Mouse (Mus musculus) liver, adult (tissue): ENCODE measurements around the gene Gm49388.

Experiments used
- GATA4 ChIP-seq: IDR thresholded peaks from 2 replicates; pipeline ENCODE4 v1.6.1; 2014; ENCODE audit warnings: mild to moderate bottlenecking, low read length; ENCODE audit not compliant: insufficient replicate concordance

Gene Gm49388

DNA sequence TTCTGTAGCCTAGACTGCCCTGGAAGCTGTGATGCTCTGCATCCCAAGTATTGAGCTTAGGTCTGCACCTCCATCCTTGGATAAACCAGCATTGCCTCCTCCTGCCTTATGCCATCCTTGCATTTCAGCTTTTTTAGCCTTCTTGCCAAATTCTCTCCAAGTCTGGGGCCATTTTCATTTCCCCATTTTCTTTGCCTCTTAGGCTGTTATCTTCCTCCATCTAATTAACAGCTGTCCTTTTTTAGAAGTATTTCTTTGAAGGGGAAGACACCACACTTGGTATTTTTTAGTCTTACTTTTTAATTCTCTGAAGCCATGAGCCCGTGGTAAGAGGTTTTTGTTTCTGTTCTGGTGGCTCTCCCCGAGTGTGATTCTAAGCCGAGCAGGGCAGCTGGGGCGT lies 21.8 kb upstream of the Gm49388 start:
- TF ChIP-seq GATA4: no peak

DNA sequence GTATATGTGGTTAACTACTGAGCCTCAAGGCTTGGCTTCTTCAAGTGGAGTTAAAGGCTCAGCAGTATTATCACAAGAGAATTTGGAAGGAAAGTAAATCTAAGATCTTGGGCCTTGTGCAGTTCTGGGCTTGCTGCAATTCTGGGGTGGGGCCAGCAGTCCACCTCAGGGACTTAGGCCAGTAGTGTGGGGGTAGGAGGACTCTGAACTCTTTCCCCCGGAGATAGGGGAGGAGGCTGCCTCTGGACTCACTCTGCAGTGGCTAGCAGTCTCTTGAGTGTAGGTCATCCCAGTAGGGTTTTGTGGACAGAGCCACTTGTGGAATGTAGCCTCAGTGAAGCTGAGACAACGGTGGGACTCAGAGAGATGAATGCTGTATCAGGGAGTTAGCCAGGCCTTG lies 19.7 kb upstream of the Gm49388 start:
- TF ChIP-seq GATA4: no peak

DNA sequence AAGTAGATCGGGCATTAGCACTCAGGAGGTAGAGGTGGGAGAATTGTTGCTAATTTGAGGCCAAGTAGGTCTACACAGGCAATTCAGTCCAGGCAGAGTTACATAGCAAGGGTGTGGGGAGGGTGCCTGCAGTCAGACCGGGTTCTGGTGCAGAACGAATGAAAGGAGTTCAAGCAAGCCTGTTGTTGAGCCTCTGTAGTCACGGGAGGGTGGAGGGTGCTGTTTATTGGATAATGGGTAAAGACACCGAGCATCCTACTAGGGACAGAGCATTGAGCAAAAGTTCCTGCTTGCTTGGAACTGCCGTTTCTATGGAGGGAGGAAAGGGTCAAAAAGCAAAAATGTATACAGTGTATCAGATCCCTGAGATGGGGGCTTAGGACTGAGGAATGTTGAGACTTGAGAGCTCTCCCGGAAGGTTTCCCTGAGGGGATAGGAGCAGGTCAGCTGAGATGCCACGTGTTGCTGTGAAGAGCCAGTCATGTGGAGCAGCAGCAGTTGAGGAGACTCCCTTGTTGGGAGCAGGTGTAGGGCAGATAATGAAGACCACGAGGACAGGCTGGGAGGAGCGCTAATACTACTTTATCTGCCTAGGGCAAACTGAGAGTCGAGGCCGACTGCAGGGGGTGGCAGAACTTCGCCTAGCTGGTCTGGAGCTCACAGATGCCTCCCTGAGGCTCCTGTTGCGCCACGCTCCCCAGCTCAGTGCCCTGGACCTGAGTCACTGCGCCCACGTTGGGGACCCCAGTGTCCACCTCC lies 18.4 kb upstream of the Gm49388 start:
- no peak for TF ChIP-seq GATA4

DNA sequence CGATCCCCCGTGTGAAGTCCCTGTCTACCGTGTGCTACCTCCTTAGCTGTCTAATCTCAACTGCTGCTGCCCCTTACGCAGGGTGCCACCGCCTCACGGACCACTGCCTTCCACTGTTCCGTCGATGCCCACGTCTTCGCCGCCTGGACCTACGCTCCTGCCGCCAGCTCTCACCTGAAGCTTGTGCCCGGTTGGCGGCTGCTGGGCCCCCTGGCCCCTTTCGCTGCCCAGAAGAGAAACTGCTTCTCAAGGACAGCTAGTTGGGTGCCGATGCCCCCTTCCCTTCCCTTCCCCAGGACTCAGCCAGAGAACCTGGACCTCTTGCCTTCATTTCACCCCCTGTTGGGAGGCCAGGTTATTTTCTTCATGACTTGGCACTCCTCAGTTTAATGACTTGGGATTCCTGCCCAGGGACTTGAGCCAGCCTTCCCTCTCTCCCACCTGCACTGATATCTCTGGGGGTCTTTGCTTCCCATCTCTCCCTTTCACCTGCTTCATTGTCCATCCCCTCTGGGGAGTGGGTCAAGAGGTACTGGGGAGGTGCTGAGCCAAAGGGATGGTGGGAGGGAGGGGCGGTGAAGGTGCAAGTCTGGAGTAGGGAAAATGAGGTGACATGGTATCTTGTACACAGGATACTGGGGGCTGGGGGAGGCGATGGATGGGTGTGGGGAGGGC lies 17.6 kb upstream of the Gm49388 start:
- no peak for TF ChIP-seq GATA4

DNA sequence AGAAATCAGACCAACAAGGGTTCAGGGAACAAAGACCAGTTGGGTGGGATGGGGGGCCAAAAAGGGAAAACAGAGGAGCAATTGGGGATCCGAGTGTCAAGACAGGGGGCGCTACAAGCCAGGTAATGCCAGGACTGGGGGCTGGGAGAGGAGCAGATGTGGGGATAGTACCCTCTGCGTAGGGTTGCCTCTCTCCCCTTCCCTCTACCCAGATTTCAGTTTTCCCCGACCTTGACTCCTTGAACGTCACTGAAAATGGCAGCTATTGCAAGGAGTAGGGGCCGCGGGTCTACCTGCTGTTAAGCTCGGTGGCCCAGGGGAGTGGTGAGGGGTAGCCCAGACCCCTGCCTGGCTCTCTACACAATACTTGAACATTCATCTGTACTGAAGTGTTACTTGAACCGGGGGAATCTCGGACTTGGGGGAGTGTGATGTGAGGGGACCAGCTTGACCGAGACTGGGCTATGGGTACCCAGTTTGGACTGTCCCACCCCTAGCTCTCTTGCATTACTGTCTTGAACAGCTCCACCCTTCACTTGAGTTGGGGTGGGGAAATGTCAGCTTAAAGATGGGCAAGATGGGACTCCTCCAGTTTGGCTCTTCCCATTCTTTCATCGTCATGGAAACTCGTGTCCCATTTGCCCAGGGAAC lies 16.9 kb upstream of the Gm49388 start:
- TF ChIP-seq GATA4: no peak

DNA sequence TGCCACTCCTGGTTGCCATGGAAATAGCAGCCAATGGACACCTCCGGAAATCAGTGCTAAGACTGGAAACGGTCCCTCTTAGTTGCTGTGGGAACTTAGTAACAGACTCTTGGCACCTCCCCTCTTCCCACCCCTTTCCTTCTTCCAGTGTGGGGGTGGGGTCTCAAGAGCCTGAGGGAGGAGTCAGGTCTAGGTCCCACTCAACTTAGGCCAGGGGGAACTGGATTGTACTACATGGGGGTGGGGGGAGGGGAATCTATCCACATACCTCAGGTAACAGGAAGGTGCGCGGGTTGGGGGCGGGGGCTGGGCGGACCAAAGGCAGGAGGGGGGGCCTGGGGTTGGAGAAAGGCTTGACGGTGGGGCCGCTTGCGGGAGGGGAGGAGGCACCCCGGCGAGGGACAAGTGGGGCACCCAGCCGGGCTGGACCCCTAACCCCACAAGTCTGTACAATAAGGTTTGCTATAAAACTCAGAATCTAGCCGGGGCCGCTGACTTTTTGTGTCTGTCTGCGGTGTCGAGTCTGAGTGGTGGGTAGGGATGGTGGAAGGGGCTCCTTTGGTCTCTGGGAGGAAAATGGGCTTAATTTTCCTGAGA lies 16.3 kb upstream of the Gm49388 start:
- TF ChIP-seq GATA4: no peak

DNA sequence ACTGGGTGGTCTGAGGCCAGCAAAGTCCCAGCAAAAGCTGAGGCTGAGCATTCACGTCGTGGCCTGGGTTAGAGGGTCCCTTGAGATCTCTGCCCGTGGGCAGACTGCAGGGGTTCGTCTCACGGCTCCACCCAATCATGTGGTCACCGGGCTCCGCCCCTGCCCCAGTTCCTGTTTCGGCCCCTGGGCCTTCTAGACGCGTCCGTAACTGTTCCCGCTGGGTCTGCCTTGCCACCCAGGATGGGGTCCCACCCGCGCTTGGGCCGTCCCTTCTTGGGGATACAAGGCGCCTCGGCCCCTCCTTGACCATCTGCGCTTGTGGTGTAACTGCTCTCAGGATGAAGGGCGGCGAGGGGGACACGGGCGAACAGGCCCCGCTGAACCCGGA lies 15.8 kb upstream of the Gm49388 start, which contains the start of gene Orai3:
Gene Orai3, plus strand, starts transcription at position 165 of the 388 bp plus-strand sequence.
- TF ChIP-seq GATA4: no peak

DNA sequence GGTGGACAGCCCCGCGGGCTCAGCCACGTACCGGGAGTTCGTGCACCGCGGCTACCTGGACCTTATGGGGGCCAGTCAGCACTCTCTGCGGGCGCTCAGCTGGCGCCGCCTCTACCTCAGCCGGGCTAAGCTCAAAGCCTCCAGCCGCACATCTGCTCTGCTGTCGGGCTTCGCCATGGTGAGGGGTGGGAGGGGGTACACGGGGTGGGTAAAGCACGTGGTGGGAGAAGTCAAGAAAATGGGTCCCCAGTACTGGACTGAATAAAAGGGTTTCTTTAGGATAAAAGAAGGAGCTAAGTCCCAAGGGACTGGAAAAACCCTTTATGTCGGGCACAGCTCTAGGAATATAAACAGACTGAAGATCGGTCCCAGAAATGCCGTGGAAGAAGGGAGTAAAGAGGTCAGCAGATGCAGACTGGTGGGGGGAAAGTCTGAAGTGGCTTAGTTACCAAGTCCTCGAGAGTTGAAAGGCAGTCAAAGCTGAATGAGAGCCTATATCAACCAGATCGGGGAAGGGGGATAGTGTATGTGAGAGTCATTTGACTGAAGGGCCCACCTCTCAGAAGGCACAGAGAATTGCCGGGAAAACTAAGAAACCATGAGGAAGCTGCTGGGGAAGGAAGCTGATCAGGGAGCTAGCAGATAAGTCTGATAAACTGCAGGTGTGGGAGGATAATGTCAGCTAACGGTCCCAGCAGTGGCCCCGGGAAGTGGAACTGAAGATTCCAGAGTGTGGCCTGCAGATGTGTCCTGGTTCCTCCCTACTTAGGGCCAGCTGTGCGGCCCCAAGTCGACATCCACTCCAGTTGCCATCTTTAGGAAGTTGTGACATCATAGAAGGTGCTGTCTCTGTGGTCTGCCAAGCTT lies 15.1 kb upstream of the Gm49388 start:
- no peak for TF ChIP-seq GATA4

DNA sequence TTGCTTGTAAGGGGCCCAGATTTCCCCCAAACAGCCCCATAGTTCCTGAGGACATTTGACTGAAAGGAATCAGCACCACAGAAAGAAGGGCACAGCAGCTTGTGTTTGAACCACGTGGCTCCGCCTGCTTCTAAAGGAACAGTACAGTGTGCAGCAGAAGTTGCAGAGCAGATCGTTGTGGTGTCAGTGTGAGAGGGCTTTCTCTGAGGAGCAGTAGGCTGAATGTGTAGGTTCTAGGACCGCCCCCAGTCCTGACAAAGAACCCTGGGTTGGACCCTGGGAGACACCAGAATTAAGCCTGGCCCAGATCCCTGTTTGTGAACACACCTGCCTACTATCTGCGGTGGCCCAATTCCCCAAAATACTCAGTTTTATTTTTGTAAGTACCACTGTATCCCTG lies 14.1 kb upstream of the Gm49388 start:
- no peak for TF ChIP-seq GATA4

DNA sequence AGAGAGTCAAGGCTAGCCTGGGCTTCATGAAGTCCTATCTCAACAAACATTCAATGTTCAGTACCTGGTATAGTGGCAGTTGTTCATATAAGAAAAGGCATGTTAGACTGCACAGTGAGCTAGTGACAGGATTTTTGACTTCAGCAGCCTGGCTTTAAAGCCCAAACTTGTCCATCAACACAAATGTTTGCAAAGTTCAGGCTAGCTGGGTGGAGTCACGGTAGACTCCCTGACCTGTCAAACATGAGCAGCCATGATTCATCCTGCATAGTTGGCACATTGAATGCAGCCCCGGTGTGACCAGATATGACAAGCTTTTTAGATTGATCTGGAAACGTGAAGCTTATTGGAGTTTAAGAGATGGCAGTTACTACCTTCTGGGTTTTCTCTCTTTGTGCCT lies 13.3 kb upstream of the Gm49388 start:
- TF ChIP-seq GATA4: no peak

DNA sequence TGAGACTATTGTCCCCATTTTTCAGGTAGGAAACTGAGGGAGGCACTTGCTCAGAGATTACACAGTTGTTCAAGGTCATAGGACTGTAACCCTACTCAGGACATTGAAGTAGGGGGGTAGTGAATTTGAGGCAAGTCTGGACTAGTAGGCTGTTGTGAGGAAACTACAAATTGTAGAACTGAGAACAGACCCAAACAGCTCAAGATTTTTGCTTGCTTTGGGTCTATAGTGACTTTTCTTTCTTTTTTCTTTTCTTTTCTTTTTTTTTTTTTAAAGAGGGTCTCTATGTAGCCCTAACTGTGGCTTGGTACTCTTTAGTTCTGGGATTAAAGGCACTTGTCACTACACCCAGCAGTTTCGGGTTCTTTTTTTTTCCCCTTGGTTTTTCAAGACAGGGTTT lies 12.9 kb upstream of the Gm49388 start:
- TF ChIP-seq GATA4: no peak

DNA sequence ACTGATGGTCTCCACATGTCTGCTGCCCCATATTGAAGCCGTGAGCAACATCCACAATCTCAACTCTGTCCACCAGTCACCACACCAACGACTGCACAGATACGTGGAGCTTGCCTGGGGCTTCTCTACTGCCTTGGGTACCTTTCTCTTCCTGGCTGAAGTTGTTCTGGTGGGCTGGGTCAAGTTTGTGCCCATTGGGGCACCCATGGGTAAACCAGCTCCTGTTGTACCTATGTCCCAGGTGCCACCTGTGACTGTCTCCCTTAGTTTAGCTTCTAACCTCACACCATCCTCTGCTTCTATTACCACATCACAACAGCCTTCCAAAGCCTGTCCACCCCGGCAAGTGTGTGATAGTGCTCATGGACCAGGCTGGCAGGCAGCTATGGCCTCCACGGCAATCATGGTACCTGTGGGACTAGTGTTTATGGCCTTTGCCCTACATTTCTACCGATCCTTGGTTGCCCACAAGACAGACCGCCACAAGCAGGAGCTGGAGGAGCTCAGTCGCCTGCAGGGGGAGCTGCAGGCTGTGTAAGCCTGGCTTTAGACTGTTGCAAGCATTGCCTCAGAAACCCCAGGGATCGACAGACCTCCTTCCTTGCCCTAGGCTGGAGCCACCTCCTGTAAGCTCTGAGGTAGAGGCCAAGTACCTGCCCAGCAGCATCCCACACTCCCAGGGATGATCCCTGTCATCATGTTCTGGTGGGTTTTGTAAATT lies 11.6 kb upstream of the Gm49388 start:
- TF ChIP-seq GATA4: no peak

DNA sequence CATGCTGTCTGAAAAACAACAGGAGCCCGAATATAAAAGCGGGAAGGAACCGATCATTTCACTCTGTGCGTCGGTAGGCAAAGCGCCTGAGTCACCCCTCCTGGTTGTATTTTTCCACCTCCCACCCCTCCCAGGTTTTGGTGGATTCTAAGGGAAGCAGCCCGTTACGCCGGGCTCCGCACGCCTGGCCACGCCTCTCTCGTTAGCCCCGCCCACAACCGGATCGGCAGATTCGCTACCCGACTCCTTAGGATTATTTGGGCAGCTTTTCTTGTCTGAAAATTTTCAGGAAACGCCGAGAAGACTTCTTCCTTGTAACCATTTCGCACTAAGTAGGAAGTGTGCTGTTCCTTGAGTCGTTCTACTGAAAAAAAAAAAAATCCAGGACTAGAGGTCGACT lies 9.0 kb upstream of the Gm49388 start, which contains the start of gene Setd1a:
Gene Setd1a, plus strand, starts transcription at position 245 of the 400 bp plus-strand sequence.
- TF ChIP-seq GATA4: no peak

DNA sequence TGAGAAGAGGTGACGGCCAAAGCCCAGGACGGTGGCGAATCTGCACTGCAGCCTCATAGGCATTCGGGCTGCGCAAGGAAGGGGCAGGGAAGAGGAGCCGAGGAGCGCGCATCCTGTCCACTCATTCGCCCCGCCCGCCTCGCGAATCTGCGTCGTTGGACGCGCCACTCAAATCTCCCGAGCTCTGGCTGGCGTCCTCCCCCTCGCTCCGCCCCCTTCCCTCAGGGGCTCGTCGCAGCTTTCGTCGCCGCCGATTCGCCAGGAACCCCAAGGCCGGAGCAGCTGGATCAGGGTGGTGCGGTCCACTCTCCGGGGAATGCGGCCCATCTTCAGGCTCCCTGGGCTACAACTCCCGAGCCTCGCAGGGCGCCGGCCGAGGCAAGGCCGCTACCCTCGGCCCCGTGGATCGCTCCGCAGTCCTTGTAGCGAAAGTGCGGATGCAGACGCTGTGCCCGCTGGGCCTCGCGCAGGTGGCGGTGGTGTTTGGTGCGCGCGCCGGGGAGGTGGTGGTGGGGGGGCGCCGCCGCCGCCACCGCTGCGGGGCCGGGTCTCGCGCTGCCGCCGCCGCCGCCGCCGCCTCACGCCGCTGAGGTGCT lies 8.4 kb upstream of the Gm49388 start:
- TF ChIP-seq GATA4: peak; percentile 68; the same call in 1 of the 2 replicates
